10 mouse cellular contexts compared by ENCODE assay signal in the genomic region with DNA sequence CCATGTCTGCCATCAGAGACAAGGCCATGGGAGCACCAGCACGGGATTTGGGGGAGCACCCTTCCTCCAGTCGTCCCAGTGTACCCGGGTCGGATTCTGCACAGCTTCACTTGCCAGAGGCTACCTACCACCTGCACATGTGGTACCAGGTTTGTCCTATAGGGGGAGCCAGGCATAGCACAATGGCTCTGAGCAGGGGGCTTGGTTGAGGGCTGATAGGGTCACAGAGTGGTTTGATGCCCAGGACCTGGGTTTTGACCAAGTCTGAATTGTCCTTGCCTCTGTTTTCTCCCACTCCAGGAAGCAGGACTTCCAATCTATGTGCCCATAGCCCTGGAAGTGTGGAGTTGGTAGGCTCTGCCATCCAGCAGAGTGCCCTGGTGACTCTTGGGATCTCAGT. TPM values are rescaled to one million over a fixed set of nuclear protein-coding genes. Genes with fewer than 3 reads are reported as not detected.
DNase-seq lines count a peak whose midpoint lies in the region; ATAC-seq and TF ChIP-seq lines count a peak whose summit lies in the region.
"Had no signal": no experiment of that assay in that cellular context is flagged by ENCODE, and none has a peak within 500 bp of the region (broad histone marks: within the 10 kb centered on the region; RNA-seq: fewer than 3 reads in every experiment).

No protein-coding gene starts in this region.

- no peak overlapping the region for H3K9ac ChIP-seq in forebrain, postnatal 0 days
- H3K9ac ChIP-seq in forebrain, embryonic 11.5 days (ENCODE audit: low read length): no peak overlapping the region
- H3K9ac ChIP-seq: hindbrain, embryonic 13.5 days had no signal

- H3K27ac ChIP-seq in forebrain, postnatal 0 days (ENCODE audit: low read depth, low read length): no peak overlapping the region
- H3K27ac ChIP-seq in forebrain, embryonic 11.5 days (ENCODE audit: low read depth, low read length): no peak overlapping the region
- no peak overlapping the region for H3K27ac ChIP-seq in thymus, adult 2 months (ENCODE audit: control insufficient read depth, insufficient read depth, low read length)
- H3K27ac ChIP-seq: hindbrain, embryonic 13.5 days had no signal

- ATAC-seq in forebrain, postnatal 0 days: no peak
- no peak for ATAC-seq in forebrain, embryonic 11.5 days (replicated peaks; ENCODE audit: low FRiP score)

- no peaks in the 10 kb centered on the region for H3K27me3 ChIP-seq in forebrain, postnatal 0 days (ENCODE audit: insufficient read depth, low read length)
- no peaks in the 10 kb centered on the region for H3K27me3 ChIP-seq in forebrain, embryonic 11.5 days (ENCODE audit: control insufficient read depth, insufficient read depth, low read length)
- H3K27me3 ChIP-seq in thymus, adult 2 months (ENCODE audit: control insufficient read depth, insufficient read depth, low read length): no peaks in the 10 kb centered on the region

- no peak overlapping the region for H3K4me2 ChIP-seq in forebrain, postnatal 0 days (ENCODE audit: low read depth)
- H3K4me2 ChIP-seq in forebrain, embryonic 11.5 days (ENCODE audit: low read depth, low read length, severe bottlenecking): no peak overlapping the region
- H3K4me2 ChIP-seq: hindbrain, embryonic 13.5 days had no signal

- TF ChIP-seq POLR2A in thymus, adult 2 months (IDR thresholded peaks at IDR 0.05; ENCODE audit: control insufficient read depth, extremely low read depth, insufficient read depth, low read length, poor library complexity): no peak

- peak; percentile 27; the same call in 1 of the 2 replicates for TF ChIP-seq CTCF in forebrain, postnatal 0 days (IDR thresholded peaks at IDR 0.05; ENCODE audit: low read depth)
- TF ChIP-seq CTCF in thymus, adult 2 months (IDR thresholded peaks at IDR 0.05; ENCODE audit: borderline replicate concordance, control insufficient read depth, extremely low read depth, insufficient read depth, low read length, poor library complexity): peak; percentile 88; the same call in 1 of the 2 replicates

- no peak for DNase-seq in forebrain, postnatal 0 days
- DNase-seq in forebrain, embryonic 11.5 days (ENCODE audit: low spot score): no peak
- peak; percentile 75 for DNase-seq in thymus, adult 2 months
- no peak for DNase-seq in thymus, adult 18-20 months
- peak; percentile 58 for DNase-seq in lung, postnatal 36 days
- DNase-seq in thymus, postnatal 4 days: peak; percentile 85
- DNase-seq in left cerebral cortex, postnatal 36 days (ENCODE audit: low spot score in 2 of 2): no peak
- DNase-seq in gastrocnemius, adult 8-10 months (ENCODE audit: low spot score in 2 of 2): no peak

- H3K9me3 ChIP-seq in forebrain, postnatal 0 days (ENCODE audit: low read length): no peaks in the 10 kb centered on the region
- no peaks in the 10 kb centered on the region for H3K9me3 ChIP-seq in forebrain, embryonic 11.5 days (ENCODE audit: control insufficient read depth, low read length)
- H3K9me3 ChIP-seq: hindbrain, embryonic 13.5 days had no signal

- no peaks in the 10 kb centered on the region for H3K4me1 ChIP-seq in forebrain, postnatal 0 days (ENCODE audit: insufficient read depth)
- no peaks in the 10 kb centered on the region for H3K4me1 ChIP-seq in forebrain, embryonic 11.5 days (replicated peaks; ENCODE audit: control insufficient read depth, insufficient read depth, low read length)
- H3K4me1 ChIP-seq in thymus, adult 2 months (replicated peaks; ENCODE audit: control insufficient read depth, insufficient read depth, low read length): peaks cover 31% of the 10 kb centered on the region

- intact Hi-C loops in left cerebral cortex, postnatal 36 days (cut with DNase I): no loop called here

- no peak overlapping the region for H3K4me3 ChIP-seq in forebrain, postnatal 0 days (ENCODE audit: low read depth, low read length)
- no peak overlapping the region for H3K4me3 ChIP-seq in forebrain, embryonic 11.5 days (ENCODE audit: low read depth, low read length)
- no peak overlapping the region for H3K4me3 ChIP-seq in thymus, adult 2 months (ENCODE audit: control insufficient read depth, insufficient read depth, low read length)
- H3K4me3 ChIP-seq: hindbrain, embryonic 13.5 days had no signal

- 56% methylated on average over 4 of the region's 4 CpGs for WGBS in forebrain, postnatal 0 days
- WGBS in forebrain, embryonic 11.5 days: 64% methylated on average over 4 of the region's 4 CpGs
- WGBS in thymus, adult 2 months: 81% methylated on average over 4 of the region's 4 CpGs

- no peaks in the 10 kb centered on the region for H3K36me3 ChIP-seq in forebrain, postnatal 0 days (ENCODE audit: insufficient read depth)
- no peaks in the 10 kb centered on the region for H3K36me3 ChIP-seq in forebrain, embryonic 11.5 days (ENCODE audit: control insufficient read depth, insufficient read depth, low read length)
- H3K36me3 ChIP-seq in thymus, adult 2 months (ENCODE audit: control insufficient read depth, insufficient read depth, low read length): peaks cover 19% of the 10 kb centered on the region; the same call in 1 of the 2 replicates
- H3K36me3 ChIP-seq: hindbrain, embryonic 13.5 days had no signal

RNA-seq across cellular contexts. Expression of a gene that starts 3.0 kb away (rescaled TPM):
- total RNA-seq in forebrain, postnatal 0 days (2014; rRNA removed): 2.6 TPM in 1 of 2 replicates, not detected in the other
- polyA plus RNA-seq in forebrain, postnatal 0 days (2015; fragmentation: Nextera tagmentation; extraction: Ambion mirVana): not detected in 2 replicates
- 0.61 and 1.4 TPM in 2 replicates for polyA plus RNA-seq in forebrain, embryonic 11.5 days (2014; fragmentation: Nextera tagmentation; extraction: Ambion mirVana)
- polyA plus RNA-seq in thymus, adult 2 months (2012; rRNA removed): 215 and 227 TPM in 2 replicates
- 1 to 10 TPM; 1.5 to 2.1 TPM for total RNA-seq in left cerebral cortex, postnatal 36 days (2021)
- 1 to 10 TPM; 1.2 to 3.5 (median 1.9) TPM for total RNA-seq in gastrocnemius, adult 8-10 months (2022)

RNA-seq across cellular contexts. Expression of a gene that starts 26.5 kb away (rescaled TPM):
- 30.8 and 41.2 TPM in 2 replicates for total RNA-seq in forebrain, postnatal 0 days (2014; rRNA removed)
- 59.7 and 62.1 TPM in 2 replicates for polyA plus RNA-seq in forebrain, postnatal 0 days (2015; fragmentation: Nextera tagmentation; extraction: Ambion mirVana)
- polyA plus RNA-seq in forebrain, embryonic 11.5 days (2014; fragmentation: Nextera tagmentation; extraction: Ambion mirVana): 29.4 and 32.0 TPM in 2 replicates
- polyA plus RNA-seq in thymus, adult 2 months (2012; rRNA removed): 77.1 and 105 TPM in 2 replicates
- 10 to 100 TPM; 51.1 to 68.5 TPM for total RNA-seq in left cerebral cortex, postnatal 36 days (2021)
- 10 to 100 TPM; 84.8 to 99.7 (median 97.8) TPM for total RNA-seq in gastrocnemius, adult 8-10 months (2022)

RNA-seq across cellular contexts. Expression of a gene that starts 35.3 kb away (rescaled TPM):
- 92.2 and 100 TPM in 2 replicates for total RNA-seq in forebrain, postnatal 0 days (2014; rRNA removed)
- polyA plus RNA-seq in forebrain, postnatal 0 days (2015; fragmentation: Nextera tagmentation; extraction: Ambion mirVana): 107 and 120 TPM in 2 replicates
- 313 and 318 TPM in 2 replicates for polyA plus RNA-seq in forebrain, embryonic 11.5 days (2014; fragmentation: Nextera tagmentation; extraction: Ambion mirVana)
- 4.1 and 5.6 TPM in 2 replicates for polyA plus RNA-seq in thymus, adult 2 months (2012; rRNA removed)
- 10 to 100 TPM; 36.5 to 38.6 TPM for total RNA-seq in left cerebral cortex, postnatal 36 days (2021)
- total RNA-seq in gastrocnemius, adult 8-10 months (2022): not detected
- polyA plus RNA-seq: C2C12 had no signal

RNA-seq across cellular contexts. Expression of a gene that starts 38.5 kb away (rescaled TPM):
- total RNA-seq in forebrain, postnatal 0 days (2014; rRNA removed): 39.7 and 40.0 TPM in 2 replicates
- polyA plus RNA-seq in forebrain, postnatal 0 days (2015; fragmentation: Nextera tagmentation; extraction: Ambion mirVana): 20.4 and 22.6 TPM in 2 replicates
- 43.1 and 49.1 TPM in 2 replicates for polyA plus RNA-seq in forebrain, embryonic 11.5 days (2014; fragmentation: Nextera tagmentation; extraction: Ambion mirVana)
- polyA plus RNA-seq in thymus, adult 2 months (2012; rRNA removed): 121 and 155 TPM in 2 replicates
- 10 to 100 TPM; 35.2 to 46.6 TPM for total RNA-seq in left cerebral cortex, postnatal 36 days (2021)
- total RNA-seq in gastrocnemius, adult 8-10 months (2022): 10 to 100 TPM; 28.2 to 31.7 (median 31.5) TPM

RNA-seq across cellular contexts. Expression of a gene that starts 56.0 kb away (rescaled TPM):
- 0.43 and 1.5 TPM in 2 replicates for total RNA-seq in forebrain, postnatal 0 days (2014; rRNA removed)
- 0.39 and 0.74 TPM in 2 replicates for polyA plus RNA-seq in forebrain, postnatal 0 days (2015; fragmentation: Nextera tagmentation; extraction: Ambion mirVana)
- 0.21 TPM in 1 of 2 replicates, not detected in the other for polyA plus RNA-seq in forebrain, embryonic 11.5 days (2014; fragmentation: Nextera tagmentation; extraction: Ambion mirVana)
- 0.23 TPM in 2 replicates for polyA plus RNA-seq in thymus, adult 2 months (2012; rRNA removed)
- under 1 TPM; 0.49 to 1.00 TPM for total RNA-seq in left cerebral cortex, postnatal 36 days (2021)
- total RNA-seq in gastrocnemius, adult 8-10 months (2022): not detected

Comparison
In these comparisons a context has a peak if more than half of its experiments do, and no peak if none do; other contexts are left out.
1. DNase-seq: peak in thymus, adult 2 months (single experiment), lung, postnatal 36 days (single experiment) and thymus, postnatal 4 days (single experiment); none in forebrain, postnatal 0 days (single experiment), forebrain, embryonic 11.5 days (single experiment), thymus, adult 18-20 months (0 of 2), left cerebral cortex, postnatal 36 days (0 of 2) and gastrocnemius, adult 8-10 months (0 of 2).
2. RNA of a gene that starts 35.3 kb away (total RNA-seq): 92.2 to 100 TPM in forebrain, postnatal 0 days and 36.5 to 38.6 TPM in left cerebral cortex, postnatal 36 days; not detected in gastrocnemius, adult 8-10 months; every median in the first group is over 10 times any median in the second.